1 mouse cellular context compared by ENCODE assay signal in the genomic region with DNA sequence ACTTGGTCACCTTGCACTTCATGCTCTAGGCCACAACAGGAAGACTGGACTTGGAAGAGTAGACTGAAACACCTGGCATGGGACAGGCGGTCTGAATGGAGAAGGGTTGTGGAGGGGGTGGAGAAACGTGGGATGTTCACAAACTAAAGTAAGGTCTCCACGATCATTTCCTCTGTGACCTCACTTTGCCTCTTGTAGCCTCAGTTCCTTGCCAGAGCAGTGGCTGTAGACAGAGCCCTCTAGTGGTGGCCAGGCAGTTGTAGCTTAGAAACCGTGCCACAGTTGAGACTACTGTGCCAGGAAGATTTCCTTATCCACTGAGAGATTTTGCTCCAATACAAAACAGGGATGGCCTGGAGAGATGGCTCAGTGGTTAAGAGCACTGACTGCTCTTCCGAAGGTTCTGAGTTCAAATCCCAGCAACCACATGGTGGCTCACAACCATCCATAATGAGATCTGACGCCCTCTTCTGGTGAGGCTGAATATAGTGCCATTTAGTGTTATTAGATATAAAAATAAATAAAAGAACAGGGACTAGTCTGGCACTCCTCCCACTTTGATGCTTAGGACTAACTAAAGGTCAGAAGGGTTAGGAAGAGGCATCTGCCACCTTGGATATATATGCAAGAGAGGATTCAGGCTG.
TF ChIP-seq lines count a peak whose summit lies in the region.

No protein-coding gene starts in this region.

TF ChIP-seq in CH12.LX, 34 proteins besides CTCF, POLR2A, EP300 and RAD21 (continued from another document):
- TF ChIP-seq E2F4 (IDR thresholded peaks at IDR 0.05; ENCODE audit: insufficient replicate concordance, low read depth, low read length) (no peak), BHLHE40 (IDR thresholded peaks at IDR 0.05; ENCODE audit: low read depth, low read length) (no peak), NRF1 (IDR thresholded peaks at IDR 0.05; ENCODE audit: low read depth, low read length) (peak; percentile 37; the same call in 1 of the 2 replicates), MAX (IDR thresholded peaks at IDR 0.05; ENCODE audit: low read length) (0 out of 2 replicates have a peak, but pooled peaks have one; percentile 58), MYC (IDR thresholded peaks at IDR 0.05; ENCODE audit: low read depth, low read length) (peak; percentile 65), UBTF (IDR thresholded peaks at IDR 0.05; ENCODE audit: low read depth, low read length) (no peak), SMC3 (IDR thresholded peaks at IDR 0.05; ENCODE audit: low read depth, low read length) (peak; percentile 80), ELF1 (IDR thresholded peaks at IDR 0.05; ENCODE audit: low read depth, low read length) (no peak), NELFE (IDR thresholded peaks at IDR 0.05; ENCODE audit: low read depth, low read length) (peak; percentile 46; the same call in 1 of the 2 replicates)
